Mouse (Mus musculus) adrenal gland, adult 18-20 months (tissue): ENCODE data around the gene Polr3gl. TPM values are rescaled to one million over a fixed set of nuclear protein-coding genes. Genes with fewer than 3 reads are reported as not detected.

ENCODE experiments used
- DNase-seq, 2 experiments: peaks; one replicate each; pipeline ENCODE4 v3.0.0; 2021 to 2022; ENCODE audit warnings: low spot score in 2 of 2
- total RNA-seq, 2 experiments: library from RNA; stranded (reverse); gene quantifications; 1 replicate in 1 of 2; 2 replicates in 1 of 2; pipeline ENCODE4 v1.2.3; 2021

Gene Polr3gl
- total RNA-seq, 2 experiments from 2014 or later, result 35.5 to 38.8 TPM

- peak; percentile 71 to 74 for DNase-seq
Observed at GRCm38 (mm10) chr3:96598156-96599068, 4.4 kb upstream of the Polr3gl start.

DNA sequence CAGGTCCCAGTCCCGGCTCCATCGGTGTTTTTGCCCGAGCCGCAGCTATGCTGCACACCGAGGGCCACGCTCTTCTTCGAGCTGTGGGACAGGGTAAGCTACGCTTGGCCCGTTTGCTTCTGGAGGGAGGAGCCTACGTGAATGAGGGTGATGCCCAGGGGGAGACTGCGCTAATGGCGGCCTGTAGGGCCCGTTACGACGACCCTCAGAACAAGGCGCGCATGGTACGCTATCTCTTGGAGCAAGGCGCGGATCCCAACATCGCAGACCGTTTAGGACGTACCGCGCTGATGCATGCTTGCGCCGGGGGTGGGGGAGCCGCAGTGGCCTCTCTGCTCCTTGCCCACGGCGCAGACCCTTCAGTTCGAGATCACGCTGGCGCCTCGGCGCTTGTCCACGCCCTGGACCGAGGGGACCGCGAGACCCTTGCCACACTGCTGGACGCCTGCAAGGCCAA, 3.5 kb upstream of the Polr3gl start:
- no peak for DNase-seq

DNA sequence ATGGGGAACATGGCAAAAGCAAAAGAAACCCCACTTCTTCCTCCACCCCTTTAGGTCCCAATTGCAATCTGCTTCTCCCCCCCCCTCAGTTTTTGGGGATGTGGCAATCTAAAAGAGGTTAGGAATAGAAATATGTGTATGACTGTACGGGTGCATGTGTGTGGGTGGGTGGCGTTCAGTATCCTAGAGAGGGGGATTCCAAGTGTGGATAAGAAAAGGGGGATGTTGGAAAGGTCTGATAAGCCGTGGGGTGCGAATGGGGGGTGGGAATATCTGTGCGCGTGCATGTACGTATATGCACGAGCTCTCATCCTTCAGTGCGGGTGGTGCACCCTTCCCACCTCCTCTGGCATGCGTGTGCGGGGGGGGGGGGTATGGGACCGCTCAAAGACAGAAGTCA, 2.9 kb upstream of the Polr3gl start:
- DNase-seq, result no peak

DNA sequence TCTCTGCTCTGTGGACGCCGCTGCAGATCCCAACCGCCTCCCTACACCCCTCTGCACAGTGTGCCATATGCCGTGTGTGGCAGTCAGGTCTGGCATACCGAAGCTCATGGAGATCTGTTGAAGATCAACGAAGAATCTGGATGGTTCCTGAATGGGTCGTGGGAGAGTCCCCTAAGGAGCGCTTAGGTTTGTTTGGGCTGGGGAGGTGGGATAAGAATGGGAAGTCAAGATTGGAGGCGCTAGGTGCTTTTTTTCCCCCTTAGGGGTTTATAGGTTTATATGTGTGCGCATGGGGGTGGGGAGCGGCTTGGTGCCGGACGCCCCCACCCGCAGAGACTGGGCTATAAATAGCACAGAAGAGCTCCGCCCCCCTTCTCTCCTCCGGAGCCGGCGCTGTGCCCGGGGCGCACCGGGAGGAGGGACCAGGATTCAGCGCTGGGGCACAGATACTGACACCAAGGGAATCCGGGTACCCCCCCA, 2.3 kb upstream of the Polr3gl start, which contains the start of gene Ankrd34a:
TSS of gene Ankrd34a (plus strand) at position 409 of the 480 bp plus-strand sequence.
- DNase-seq, result peak; percentile 46 to 62

GRCm38 (mm10) chr3:96595661-96596060, 1.7 kb upstream of the Polr3gl start:
- no peak for DNase-seq

DNA sequence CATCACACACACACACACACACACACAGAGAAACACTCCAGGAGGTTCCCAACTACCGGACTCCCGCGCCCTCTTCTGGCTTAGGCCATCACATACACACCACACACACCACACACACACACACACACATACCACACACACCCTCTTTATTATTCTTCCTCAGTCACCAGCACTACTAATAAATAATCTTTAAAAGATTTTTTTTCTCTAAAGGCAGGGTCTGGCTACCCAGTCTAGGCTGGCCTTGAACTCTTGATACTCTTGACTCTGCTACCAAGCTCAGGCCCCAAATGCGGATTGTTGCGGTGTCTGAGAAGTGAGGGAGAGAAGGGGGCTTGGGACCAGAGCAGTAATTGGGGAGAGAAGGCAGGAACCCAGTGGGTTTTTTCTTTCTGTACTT, 870 bp upstream of the Polr3gl start:
- no peak for DNase-seq

- no peak for DNase-seq
Observed at GRCm38 (mm10) chr3:96593374-96593773, 607 bp downstream of the Polr3gl start.

- no peak for DNase-seq
Observed at GRCm38 (mm10) chr3:96590657-96591056, 3.3 kb downstream of the Polr3gl start.

- no peak for DNase-seq
Observed at GRCm38 (mm10) chr3:96583386-96583785, 10.6 kb downstream of the Polr3gl start.

DNA sequence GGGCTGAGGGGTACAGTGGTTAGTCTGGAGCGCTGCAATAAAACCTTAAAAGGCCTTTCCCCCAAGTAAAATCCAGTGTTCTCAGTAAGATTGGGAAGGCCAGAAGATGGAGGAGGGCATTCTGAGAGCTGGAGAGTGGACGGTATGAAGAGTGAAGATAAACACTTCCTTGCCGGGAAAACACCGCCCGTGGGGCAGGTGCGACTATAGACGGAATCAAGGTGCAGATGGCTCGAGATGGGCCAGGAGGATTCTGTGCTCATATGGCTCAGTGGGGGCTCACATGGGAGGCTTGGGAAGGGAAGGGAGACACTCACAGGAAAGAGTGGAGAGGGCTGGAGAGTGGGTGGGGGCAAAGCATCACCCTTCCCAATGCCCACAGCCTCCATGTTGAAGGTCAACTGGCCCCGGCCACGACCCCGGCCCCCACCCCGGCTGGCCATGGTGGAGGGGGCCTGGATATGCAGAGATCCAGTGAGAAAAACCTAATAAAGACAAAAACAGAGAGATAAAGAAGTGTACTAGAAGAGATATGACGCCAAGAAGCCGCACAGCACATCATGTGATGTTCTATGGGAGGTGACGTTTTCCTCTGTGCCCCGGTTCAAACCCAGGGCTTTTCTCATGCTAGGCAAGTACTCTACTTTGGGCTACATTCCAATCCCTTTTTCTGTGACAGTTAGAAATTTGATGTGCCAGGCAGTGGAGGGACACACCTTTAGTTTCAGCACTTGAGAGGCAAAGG, 12.0 kb downstream of the Polr3gl start:
- no peak for DNase-seq

DNA sequence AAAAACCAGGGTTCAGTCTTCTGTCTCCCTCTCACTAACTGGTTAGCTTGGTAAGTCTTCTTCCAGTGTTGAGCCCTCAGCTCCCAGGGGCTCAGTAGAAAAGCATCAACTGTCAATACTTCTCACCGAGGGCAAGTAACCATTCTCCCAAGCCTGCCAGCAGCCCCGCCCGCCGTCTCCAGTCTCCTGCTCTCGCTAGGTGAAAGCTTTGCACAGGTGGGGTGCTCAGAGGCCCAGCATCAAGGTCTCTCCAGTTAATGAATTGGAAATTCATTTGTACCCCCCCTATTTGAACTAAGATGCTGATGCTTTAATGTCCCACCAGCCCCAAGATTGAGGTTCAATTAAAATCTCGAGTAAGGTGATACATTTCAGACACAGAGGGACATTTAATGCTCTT, 12.8 kb downstream of the Polr3gl start:
- no peak for DNase-seq

GRCm38 (mm10) chr3:96579885-96580454, 14.0 kb downstream of the Polr3gl start:
- DNase-seq, result peak; percentile 89 to 92

GRCm38 (mm10) chr3:96579239-96579750, 14.7 kb downstream of the Polr3gl start:
- DNase-seq, result no peak

GRCm38 (mm10) chr3:96578561-96579238, 15.3 kb downstream of the Polr3gl start:
- DNase-seq, result no peak

DNA sequence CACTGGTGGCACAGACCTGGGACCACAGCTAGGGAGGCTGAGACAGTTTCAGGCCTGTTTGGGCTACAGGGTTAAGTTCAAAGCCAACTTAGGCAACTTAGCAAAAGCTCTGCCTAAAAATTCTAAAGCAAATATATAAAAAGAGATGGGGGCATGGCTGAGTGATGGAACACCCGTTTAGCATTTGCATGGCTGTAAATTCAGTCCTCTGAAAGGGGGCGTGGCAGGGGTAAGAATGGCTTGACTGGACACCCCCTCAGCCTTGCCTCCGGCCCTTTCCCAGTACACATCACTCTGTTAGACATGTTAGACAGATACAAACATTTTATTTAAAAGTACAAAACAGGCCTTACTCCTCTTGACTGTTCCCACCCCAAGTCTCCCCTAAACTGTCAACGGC, 16.4 kb downstream of the Polr3gl start:
- peak in 1 of 2 experiments; percentile 20 for DNase-seq

GRCm38 (mm10) chr3:96576690-96577541, 17.1 kb downstream of the Polr3gl start, which contains the start of gene Gm16253:
Gm16253 (plus strand) TSS chr3:96576984.
- peak; percentile 79 to 85 for DNase-seq

DNA sequence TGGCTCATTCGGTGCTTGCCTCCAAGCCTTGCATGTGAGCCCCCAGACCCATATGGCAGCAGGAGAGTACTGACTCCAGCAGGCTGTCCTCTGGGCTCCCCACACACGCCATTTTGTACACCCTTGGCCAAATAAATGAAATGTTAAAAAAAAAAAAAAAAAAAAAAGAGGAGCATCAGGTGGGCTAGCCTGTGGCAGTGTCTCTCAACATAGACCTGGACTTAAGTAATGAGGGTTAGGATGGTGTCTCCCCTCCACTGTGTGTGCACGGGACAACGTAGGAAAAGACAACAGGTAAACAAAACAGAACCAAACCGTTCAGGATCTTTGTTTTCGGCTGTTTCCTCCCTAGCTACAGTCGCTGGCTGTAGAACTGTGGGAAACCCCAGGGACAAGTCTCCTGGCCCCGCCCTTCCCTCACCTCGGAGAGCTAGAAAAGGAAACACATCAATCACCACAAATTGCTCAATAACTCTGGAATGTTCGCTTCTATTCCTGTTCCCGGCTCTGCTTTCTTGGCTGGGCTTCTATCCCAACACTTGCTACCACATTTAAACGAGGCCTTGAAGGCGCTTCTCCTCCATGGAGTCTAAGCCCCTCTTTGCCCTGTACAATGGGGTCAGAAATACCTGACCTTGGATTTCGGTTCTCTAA, 17.8 kb downstream of the Polr3gl start:
- DNase-seq, result peak; percentile 62 to 69

DNA sequence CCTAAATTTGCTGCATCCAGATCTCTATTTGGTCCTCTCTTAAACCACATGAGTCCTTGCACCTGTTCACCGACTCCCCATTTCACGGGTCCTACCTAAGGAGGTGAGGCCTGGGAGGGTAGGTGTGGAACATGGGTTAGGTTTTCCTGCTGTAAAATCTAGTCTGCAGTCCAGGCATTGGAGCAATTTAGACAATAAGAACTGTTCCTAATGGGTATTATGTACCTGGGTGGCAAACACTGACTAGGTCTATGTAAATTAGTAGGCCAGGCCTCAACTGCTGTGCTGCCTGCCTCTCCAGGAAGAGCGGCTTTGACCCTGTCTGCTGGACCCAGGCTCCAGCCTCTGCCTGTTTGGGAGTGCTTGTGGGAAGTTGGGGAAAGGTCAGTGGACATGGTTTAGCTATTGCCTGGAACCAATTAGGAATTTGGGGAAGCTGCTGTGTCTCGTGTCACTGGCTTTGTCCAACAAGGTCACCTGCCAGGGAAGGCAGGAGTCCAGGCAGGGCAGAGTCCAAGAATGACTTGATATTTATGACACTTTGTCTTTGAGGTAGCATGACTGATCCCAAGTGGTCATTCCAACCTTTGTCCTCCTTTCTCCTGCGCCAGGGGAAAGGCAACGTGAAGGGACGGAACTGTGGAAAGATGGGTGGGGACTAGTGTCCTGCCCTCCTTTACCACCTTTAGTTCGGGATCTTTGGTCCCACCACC, 18.6 kb downstream of the Polr3gl start:
- peak in 1 of 2 experiments; percentile 50 for DNase-seq
